Mouse (Mus musculus) heart, embryonic 10.5 days (tissue): Measurements from ENCODE around the gene Usp2. TPM values are rescaled to one million over a fixed set of nuclear protein-coding genes. Genes with fewer than 3 reads are reported as not detected.

Experiments
- DNase-seq: peaks from one replicate; pipeline ENCODE4 v3.0.0-alpha.2; 2017; ENCODE audit warnings: low spot score
- H3K27ac ChIP-seq: fragments of 300-500 bp; sonication (generic); 2 replicates; pipeline ENCODE4 v1.5.1; 2016; ENCODE audit warnings: mild to moderate bottlenecking
- H3K27me3 ChIP-seq: fragments of 300-500 bp; sonication (generic); 2 replicates; pipeline ENCODE4 v1.6.1; 2016; ENCODE audit warnings: mild to moderate bottlenecking; ENCODE audit not compliant: poor library complexity, insufficient read depth, severe bottlenecking
- H3K36me3 ChIP-seq: fragments of 300-500 bp; sonication (generic); 2 replicates; pipeline ENCODE4 v1.6.1; 2016; ENCODE audit warnings: mild to moderate bottlenecking, moderate library complexity
- H3K4me1 ChIP-seq: fragments of 300-500 bp; sonication (generic); 2 replicates; pipeline ENCODE4 v1.6.1; 2016; ENCODE audit warnings: mild to moderate bottlenecking
- H3K4me3 ChIP-seq: fragments of 300-500 bp; sonication (generic); 2 replicates; pipeline ENCODE4 v1.5.1; 2016; ENCODE audit warnings: mild to moderate bottlenecking, moderate library complexity
- H3K9me3 ChIP-seq: fragments of 300-500 bp; sonication (generic); 2 replicates; pipeline ENCODE4 v1.6.1; 2016; ENCODE audit warnings: mild to moderate bottlenecking, moderate library complexity
- WGBS: fragments of 180-500 bp; shearing (Covaris S2); methylation state at CpG from one replicate; pipeline ENCODE4 v1.1.7; 2016; 5-methylcytosine and 5-hydroxymethylcytosine counted together
- polyA plus RNA-seq: library from polyadenylated mRNA; unstranded; fragments of >200 nt; fragmentation: Nextera tagmentation; extraction: Ambion mirVana; gene quantifications from 2 replicates; pipeline ENCODE4 v1.2.1, GENCODE M21; 2016

Usp2 gene
- polyA plus RNA-seq, result 36.1 and 59.0 TPM in 2 replicates

- H3K4me3 ChIP-seq, result peak within 1 kb of the TSS; percentile 61
- H3K27ac ChIP-seq, result peak within 1 kb of the TSS; percentile 80
- H3K9me3 ChIP-seq, result no peaks in the 10 kb centered on the region
- WGBS, result 0% methylated on average over 38 of the region's 38 CpGs
- H3K27me3 ChIP-seq, result no peaks in the 10 kb centered on the region
- H3K4me1 ChIP-seq, result peaks cover 41% of the 10 kb centered on the region
- DNase-seq, result peak; percentile 99
- no peaks in the 10 kb centered on the region for H3K36me3 ChIP-seq
Observed at GRCm38 (mm10) chr9:44066785-44067225, at the start of gene Usp2. TSS of gene Usp2 (plus strand) at chr9:44067021.

- Histone ChIP-seq H3K27ac (no peak overlapping the region), H3K4me3 (no peak overlapping the region), H3K4me1 (peaks cover 12% of the 10 kb centered on the region), H3K36me3 (no peaks in the 10 kb centered on the region), H3K9me3 (no peaks in the 10 kb centered on the region), H3K27me3 (peaks cover 3% of the 10 kb centered on the region; the same call in 1 of the 2 replicates)
- DNase-seq, result no peak
- 73% methylated on average over 5 of the region's 5 CpGs for WGBS
Observed at GRCm38 (mm10) chr9:44017846-44018245, 49.0 kb upstream of the Usp2 start.

GRCm38 (mm10) chr9:44020001-44020400, 46.8 kb upstream of the Usp2 start:
- Histone ChIP-seq H3K9me3 (no peaks in the 10 kb centered on the region), H3K36me3 (no peaks in the 10 kb centered on the region), H3K4me3 (no peak overlapping the region), H3K27me3 (peaks cover 3% of the 10 kb centered on the region; the same call in 1 of the 2 replicates), H3K27ac (no peak overlapping the region), H3K4me1 (peaks cover 11% of the 10 kb centered on the region; the same call in 1 of the 2 replicates)
- WGBS, result 73% methylated on average over 7 of the region's 7 CpGs
- DNase-seq, result no peak

- no peak for DNase-seq
- Histone ChIP-seq H3K4me1 (peaks cover 11% of the 10 kb centered on the region; the same call in 1 of the 2 replicates), H3K27ac (no peak overlapping the region), H3K4me3 (no peak overlapping the region), H3K36me3 (no peaks in the 10 kb centered on the region), H3K27me3 (peaks cover 3% of the 10 kb centered on the region; the same call in 1 of the 2 replicates), H3K9me3 (no peaks in the 10 kb centered on the region)
- 81% methylated on average over 8 of the region's 8 CpGs for WGBS
Observed at GRCm38 (mm10) chr9:44022100-44022847, 44.5 kb upstream of the Usp2 start.

- 89% methylated on average over 3 of the region's 3 CpGs for WGBS
- Histone ChIP-seq H3K4me1 (peaks cover 11% of the 10 kb centered on the region; the same call in 1 of the 2 replicates), H3K27me3 (peaks cover 3% of the 10 kb centered on the region; the same call in 1 of the 2 replicates), H3K9me3 (no peaks in the 10 kb centered on the region), H3K36me3 (no peaks in the 10 kb centered on the region), H3K27ac (no peak overlapping the region), H3K4me3 (no peak overlapping the region)
- DNase-seq, result no peak
Observed at GRCm38 (mm10) chr9:44024096-44024495, 42.7 kb upstream of the Usp2 start.

- DNase-seq, result no peak
- 50% methylated on average over 5 of the region's 5 CpGs for WGBS
- Histone ChIP-seq H3K27ac (no peak overlapping the region), H3K4me3 (no peak overlapping the region), H3K27me3 (no peaks in the 10 kb centered on the region), H3K9me3 (no peaks in the 10 kb centered on the region), H3K36me3 (no peaks in the 10 kb centered on the region), H3K4me1 (no peaks in the 10 kb centered on the region)
Observed at GRCm38 (mm10) chr9:44029580-44030236, 37.1 kb upstream of the Usp2 start.

GRCm38 (mm10) chr9:44030646-44031045, 36.2 kb upstream of the Usp2 start:
- H3K27ac ChIP-seq, result 0 out of 2 replicates have a peak overlapping the region, but pooled peaks have one; percentile 17
- no peak overlapping the region for H3K4me3 ChIP-seq
- 92% methylated on average over 4 of the region's 4 CpGs for WGBS
- H3K36me3 ChIP-seq, result no peaks in the 10 kb centered on the region
- H3K4me1 ChIP-seq, result no peaks in the 10 kb centered on the region
- no peak for DNase-seq
- no peaks in the 10 kb centered on the region for H3K27me3 ChIP-seq
- no peaks in the 10 kb centered on the region for H3K9me3 ChIP-seq

GRCm38 (mm10) chr9:44031079-44031478, 35.7 kb upstream of the Usp2 start:
- Histone ChIP-seq H3K9me3 (no peaks in the 10 kb centered on the region), H3K4me3 (no peak overlapping the region), H3K27ac (no peak overlapping the region), H3K4me1 (no peaks in the 10 kb centered on the region), H3K36me3 (no peaks in the 10 kb centered on the region), H3K27me3 (no peaks in the 10 kb centered on the region)
- DNase-seq, result no peak
- 62% methylated on average over 5 of the region's 5 CpGs for WGBS

GRCm38 (mm10) chr9:44031946-44032345, 34.9 kb upstream of the Usp2 start:
- H3K27me3 ChIP-seq, result no peaks in the 10 kb centered on the region
- H3K9me3 ChIP-seq, result no peaks in the 10 kb centered on the region
- no peaks in the 10 kb centered on the region for H3K36me3 ChIP-seq
- H3K4me3 ChIP-seq, result no peak overlapping the region
- no peak overlapping the region for H3K27ac ChIP-seq
- WGBS, result 74% methylated on average over 4 of the region's 4 CpGs
- DNase-seq, result no peak
- H3K4me1 ChIP-seq, result no peaks in the 10 kb centered on the region

GRCm38 (mm10) chr9:44033317-44033716, 33.5 kb upstream of the Usp2 start:
- H3K4me3 ChIP-seq, result no peak overlapping the region
- no peak for DNase-seq
- H3K4me1 ChIP-seq, result no peaks in the 10 kb centered on the region
- WGBS, result 82% methylated on average over 5 of the region's 5 CpGs
- no peaks in the 10 kb centered on the region for H3K27me3 ChIP-seq
- no peaks in the 10 kb centered on the region for H3K36me3 ChIP-seq
- no peaks in the 10 kb centered on the region for H3K9me3 ChIP-seq
- H3K27ac ChIP-seq, result no peak overlapping the region

- no peaks in the 10 kb centered on the region for H3K36me3 ChIP-seq
- WGBS, result 66% methylated on average over 13 of the region's 13 CpGs
- no peak for DNase-seq
- H3K9me3 ChIP-seq, result no peaks in the 10 kb centered on the region
- H3K4me3 ChIP-seq, result no peak overlapping the region
- no peaks in the 10 kb centered on the region for H3K4me1 ChIP-seq
- H3K27me3 ChIP-seq, result no peaks in the 10 kb centered on the region
- H3K27ac ChIP-seq, result no peak overlapping the region
Observed at GRCm38 (mm10) chr9:44033957-44034727, 32.7 kb upstream of the Usp2 start.

- Histone ChIP-seq H3K9me3 (no peaks in the 10 kb centered on the region), H3K27me3 (peaks cover 16% of the 10 kb centered on the region), H3K36me3 (no peaks in the 10 kb centered on the region), H3K4me3 (no peak overlapping the region), H3K27ac (no peak overlapping the region), H3K4me1 (no peaks in the 10 kb centered on the region)
- DNase-seq, result no peak
- WGBS, result 81% methylated on average over 5 of the region's 5 CpGs
Observed at GRCm38 (mm10) chr9:44037106-44037505, 29.7 kb upstream of the Usp2 start.
